In the genomic region with DNA sequence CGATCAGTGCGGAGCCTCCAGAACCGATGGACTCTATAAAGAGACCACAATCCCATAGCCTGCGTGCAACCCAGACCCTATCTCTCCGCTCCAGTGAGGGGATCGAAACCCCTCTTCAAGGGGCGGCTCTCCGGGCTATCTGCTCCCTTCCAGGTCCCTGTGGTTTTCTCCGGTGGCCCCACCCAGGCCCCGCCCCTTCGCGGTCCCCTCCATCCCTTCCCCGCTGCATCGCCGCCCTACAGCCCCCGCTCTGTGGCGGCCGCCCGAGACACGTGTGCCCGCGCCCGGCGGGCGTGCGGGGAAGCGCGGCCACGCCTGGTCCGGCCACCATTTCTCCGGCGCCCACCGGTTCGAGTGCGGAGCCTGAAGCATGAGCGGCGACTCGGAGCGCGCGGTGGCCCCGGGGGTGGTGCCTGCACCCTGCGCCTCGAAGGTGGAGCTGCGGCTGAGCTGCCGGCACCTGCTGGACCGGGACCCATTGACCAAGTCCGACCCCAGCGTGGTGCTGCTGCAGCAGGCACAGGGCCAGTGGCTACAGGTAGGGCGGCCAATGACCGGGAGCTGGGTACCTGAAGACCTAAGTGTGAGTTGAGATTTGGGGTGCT, we compare ENCODE assay signal across 8 mouse cellular contexts. TPM values are rescaled to one million over a fixed set of nuclear protein-coding genes. Genes with fewer than 3 reads are reported as not detected.
DNase-seq lines count a peak whose midpoint lies in the region; ATAC-seq and TF ChIP-seq lines count a peak whose summit lies in the region.

A gene (plus strand): TSS at position 248 of the 605 bp plus-strand sequence.

- H3K27me3 ChIP-seq in kidney, embryonic 14.5 days (ENCODE audit: control insufficient read depth, insufficient read depth, low read length), result peaks cover 44% of the 10 kb centered on the region
- H3K27me3 ChIP-seq in ES-Bruce4 (ENCODE audit: control insufficient read depth, insufficient read depth, low read length, poor library complexity, severe bottlenecking), result peaks cover 16% of the 10 kb centered on the region; the same call in 1 of the 2 replicates
- H3K27me3 ChIP-seq in forebrain, embryonic 12.5 days, result peaks cover 55% of the 10 kb centered on the region
- H3K27me3 ChIP-seq in midbrain, embryonic 16.5 days (ENCODE audit: control insufficient read depth, insufficient read depth, low read depth, low read length), result peaks cover 32% of the 10 kb centered on the region

- intact Hi-C loops in left cerebral cortex, postnatal 14 days (cut with DNase I), result loop anchor here (2.0 to 10.0 kb wide), 3 partner anchors 35 to 178 kb away; no protein-coding TSS in a partner anchor

- H3K9me3 ChIP-seq in kidney, embryonic 14.5 days (ENCODE audit: control insufficient read depth, low read length), result no peaks in the 10 kb centered on the region
- H3K9me3 ChIP-seq in ES-Bruce4 (replicated peaks; ENCODE audit: control insufficient read depth, insufficient read depth, low read length, poor library complexity, severe bottlenecking), result no peaks in the 10 kb centered on the region
- no peaks in the 10 kb centered on the region for H3K9me3 ChIP-seq in forebrain, embryonic 12.5 days
- H3K9me3 ChIP-seq in midbrain, embryonic 16.5 days (replicated peaks; ENCODE audit: control insufficient read depth, low read length, poor library complexity, severe bottlenecking), result no peaks in the 10 kb centered on the region

- TF ChIP-seq POLR2A in ES-Bruce4 (IDR thresholded peaks at IDR 0.05; ENCODE audit: insufficient read depth, low read length), result no peak

- TF ChIP-seq EP300 in ES-Bruce4 (IDR thresholded peaks at IDR 0.05; ENCODE audit: insufficient read depth, low read depth, low read length), result no peak

- H3K4me2 ChIP-seq in kidney, embryonic 14.5 days (replicated peaks; ENCODE audit: low read depth, low read length), result peak within 1 kb of the TSS; percentile 90
- H3K4me2 ChIP-seq in forebrain, embryonic 12.5 days, result peak within 1 kb of the TSS; percentile 87
- H3K4me2 ChIP-seq in midbrain, embryonic 16.5 days (ENCODE audit: low read length), result peak within 1 kb of the TSS; percentile 88

- peak; percentile 56 for ATAC-seq in kidney, embryonic 14.5 days (ENCODE audit: low FRiP score, low TSS enrichment)
- peak; percentile 33; the same call in 1 of the 2 replicates for ATAC-seq in forebrain, embryonic 12.5 days (ENCODE audit: low FRiP score)
- ATAC-seq in midbrain, embryonic 16.5 days, result 0 out of 2 replicates have a peak, but pooled peaks have one; percentile 36

- peak within 1 kb of the TSS; percentile 38 for H3K9ac ChIP-seq in kidney, embryonic 14.5 days (ENCODE audit: low read depth, low read length)
- H3K9ac ChIP-seq in ES-Bruce4 (ENCODE audit: low read depth, poor library complexity, severe bottlenecking), result peak within 1 kb of the TSS; percentile 66
- H3K9ac ChIP-seq in forebrain, embryonic 12.5 days, result peak within 1 kb of the TSS; percentile 61
- peak within 1 kb of the TSS; percentile 70 for H3K9ac ChIP-seq in midbrain, embryonic 16.5 days (ENCODE audit: low read depth, low read length)

- DNase-seq in kidney, adult 18-20 months, result no peak
- no peak for DNase-seq in left cerebral cortex, postnatal 14 days (ENCODE audit: low spot score in 2 of 2)
- DNase-seq in yolk sac, embryonic 10.5 days (ENCODE audit: low spot score), result no peak
- no peak for DNase-seq in cerebellum, adult 11 months

- peak within 1 kb of the TSS; percentile 51 for H3K4me3 ChIP-seq in kidney, embryonic 14.5 days (ENCODE audit: low read length)
- peak within 1 kb of the TSS; percentile 60 for H3K4me3 ChIP-seq in ES-Bruce4 (ENCODE audit: low read depth, low read length)
- peak within 1 kb of the TSS; percentile 48 for H3K4me3 ChIP-seq in forebrain, embryonic 12.5 days (replicated peaks)
- peak within 1 kb of the TSS; percentile 55 for H3K4me3 ChIP-seq in midbrain, embryonic 16.5 days (ENCODE audit: low read depth, low read length)

- H3K27ac ChIP-seq in kidney, embryonic 14.5 days (ENCODE audit: low read depth, low read length), result no peak within 1 kb of the TSS
- H3K27ac ChIP-seq in ES-Bruce4 (ENCODE audit: insufficient read depth, low read length), result no peak within 1 kb of the TSS
- no peak within 1 kb of the TSS for H3K27ac ChIP-seq in forebrain, embryonic 12.5 days
- H3K27ac ChIP-seq in midbrain, embryonic 16.5 days (ENCODE audit: low read length), result no peak within 1 kb of the TSS

- H3K36me3 ChIP-seq in kidney, embryonic 14.5 days (ENCODE audit: control insufficient read depth, insufficient read depth, low read length), result no peaks in the 10 kb centered on the region
- H3K36me3 ChIP-seq in ES-Bruce4 (ENCODE audit: control insufficient read depth, insufficient read depth, low read length, poor library complexity, severe bottlenecking), result no peaks in the 10 kb centered on the region
- no peaks in the 10 kb centered on the region for H3K36me3 ChIP-seq in forebrain, embryonic 12.5 days (replicated peaks)
- H3K36me3 ChIP-seq in midbrain, embryonic 16.5 days (ENCODE audit: control insufficient read depth, insufficient read depth, low read length), result no peaks in the 10 kb centered on the region

- H3K4me1 ChIP-seq in kidney, embryonic 14.5 days (ENCODE audit: control insufficient read depth, insufficient read depth, low read length), result peaks cover 15% of the 10 kb centered on the region; the same call in 1 of the 2 replicates
- H3K4me1 ChIP-seq in ES-Bruce4 (ENCODE audit: control insufficient read depth, insufficient read depth, low read length), result no peaks in the 10 kb centered on the region
- H3K4me1 ChIP-seq in forebrain, embryonic 12.5 days, result peaks cover 12% of the 10 kb centered on the region
- peaks cover 8% of the 10 kb centered on the region; the same call in 1 of the 2 replicates for H3K4me1 ChIP-seq in midbrain, embryonic 16.5 days (ENCODE audit: control insufficient read depth, insufficient read depth, low read length)

- TF ChIP-seq CTCF in ES-Bruce4 (IDR thresholded peaks at IDR 0.05; ENCODE audit: low read depth, low read length), result no peak

- under 1% methylated on average over 51 of the region's 51 CpGs for WGBS in kidney, embryonic 14.5 days
- WGBS in forebrain, embryonic 12.5 days, result under 1% methylated on average over 50 of the region's 51 CpGs
- under 1% methylated on average over 49 of the region's 51 CpGs for WGBS in midbrain, embryonic 16.5 days

RNA-seq across cellular contexts. Expression of the gene that starts here (rescaled TPM):
- polyA plus RNA-seq in kidney, embryonic 14.5 days (2014; fragmentation: Nextera tagmentation; extraction: Ambion mirVana), result 0.11 and 0.41 TPM in 2 replicates
- 2.9 and 3.2 TPM in 2 replicates for polyA plus RNA-seq in ES-Bruce4 (2011; ENCODE audit: insufficient read depth, insufficient read length, low read depth, missing spikeins)
- 0.29 and 0.49 TPM in 2 replicates for polyA plus RNA-seq in forebrain, embryonic 12.5 days (2016; fragmentation: Nextera tagmentation; extraction: Ambion mirVana)
- total RNA-seq in left cerebral cortex, postnatal 14 days (2021), result 10 to 100 TPM; 55.0 to 77.7 TPM
- 10.1 and 17.1 TPM in 2 replicates for polyA plus RNA-seq in midbrain, embryonic 16.5 days (2015; fragmentation: Nextera tagmentation; extraction: Ambion mirVana)

Comparison
In these comparisons a context has a peak if more than half of its experiments do, and no peak if none do; other contexts are left out.
1. Peak in ATAC-seq, H3K4me3 ChIP-seq, H3K9ac ChIP-seq and H3K4me2 ChIP-seq in kidney, embryonic 14.5 days; RNA of the gene not detected or under 1 TPM.
2. Peak in ATAC-seq, H3K4me3 ChIP-seq, H3K9ac ChIP-seq and H3K4me2 ChIP-seq in forebrain, embryonic 12.5 days; RNA of the gene not detected or under 1 TPM.